Mouse (Mus musculus) embryonic fibroblast, embryonic 13.5 days (primary cell): ENCODE data around the gene Pgd.
A peak's percentile ranks its signal among the peaks of the same experiment; 100 is the strongest.

Experiments
- CTCF ChIP-seq: IDR thresholded peaks from 2 replicates; pipeline ENCODE4 v1.5.1; 2011; ENCODE audit warnings: mild to moderate bottlenecking, control low read depth, low read length, moderate library complexity, borderline replicate concordance; ENCODE audit not compliant: insufficient read depth
- POLR2A ChIP-seq: IDR thresholded peaks from 2 replicates; pipeline ENCODE4 v1.6.1; 2011; ENCODE audit warnings: low read depth, mild to moderate bottlenecking, control low read depth, low read length, moderate library complexity

DNA sequence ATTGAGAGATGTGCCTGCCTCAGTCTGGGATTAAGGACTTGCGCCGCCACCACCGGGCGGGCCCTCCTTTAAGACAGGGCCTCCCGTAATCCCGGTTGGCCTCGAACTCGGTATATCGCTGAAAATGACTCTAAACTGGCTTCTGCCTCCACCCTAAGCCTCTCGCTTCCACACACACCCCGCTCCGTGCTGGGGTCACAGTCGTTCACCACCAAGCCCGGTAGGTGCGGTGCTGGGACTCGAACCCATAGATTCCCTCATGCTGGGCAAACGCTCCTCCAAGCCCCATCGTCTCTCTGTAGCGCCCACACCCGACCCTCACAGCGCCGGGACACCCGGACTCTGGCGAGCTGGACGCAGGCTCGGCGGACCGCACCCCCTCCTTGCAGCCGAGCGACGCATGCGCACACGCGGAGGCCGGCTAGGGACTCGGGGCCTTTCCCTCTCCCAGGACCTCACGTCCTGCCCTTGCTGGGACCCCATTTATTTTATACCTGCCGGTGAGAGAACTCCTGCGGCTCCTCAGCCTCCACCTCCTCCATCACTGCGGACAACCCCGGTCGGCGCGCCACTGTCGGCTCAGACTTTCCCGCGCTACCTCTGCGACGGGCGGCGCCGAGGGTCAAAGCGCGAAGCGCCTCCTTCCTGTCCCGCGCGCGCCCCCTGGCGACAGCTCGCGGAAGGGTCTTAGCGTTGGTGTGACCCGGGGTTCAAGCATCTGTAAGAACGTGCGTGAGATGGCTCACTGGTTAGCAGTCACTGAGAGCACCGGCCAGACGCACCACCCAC is 29.4 kb downstream of the Pgd start, which contains the start of gene Cenps:
- TF ChIP-seq CTCF (peak; percentile 85), POLR2A (peak; percentile 63)
